Mouse (Mus musculus) cerebellum, postnatal 25 days (tissue): ENCODE measurements around the gene Jmjd1c.
A peak's percentile ranks its signal among the peaks of the same experiment; 100 is the strongest.

Experiments
- DNase-seq, 2 experiments: peaks; one replicate each; pipeline ENCODE4 v3.0.0; 2021; ENCODE audit warnings: mixed read lengths in 2 of 2

The Jmjd1c gene

DNA sequence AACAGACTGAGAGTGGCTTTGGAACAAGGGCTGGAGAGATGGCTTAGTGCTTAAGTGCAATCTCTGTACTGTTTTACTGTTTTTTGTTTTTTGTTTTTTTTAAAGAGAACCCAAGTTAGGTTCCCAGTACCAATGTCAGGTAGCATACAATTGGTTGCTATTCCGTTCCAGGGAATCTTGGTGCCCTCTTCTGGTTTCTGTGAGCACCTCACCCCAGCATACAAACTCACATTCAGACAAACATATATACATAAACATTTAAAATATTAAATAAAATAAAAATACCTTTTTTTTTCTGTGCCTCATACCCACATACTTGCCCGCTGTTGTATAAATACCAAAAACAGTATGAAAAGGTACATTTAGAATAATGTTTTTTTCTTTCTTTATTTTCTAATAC lies 38.4 kb downstream of the Jmjd1c start:
- no peak for DNase-seq

DNA sequence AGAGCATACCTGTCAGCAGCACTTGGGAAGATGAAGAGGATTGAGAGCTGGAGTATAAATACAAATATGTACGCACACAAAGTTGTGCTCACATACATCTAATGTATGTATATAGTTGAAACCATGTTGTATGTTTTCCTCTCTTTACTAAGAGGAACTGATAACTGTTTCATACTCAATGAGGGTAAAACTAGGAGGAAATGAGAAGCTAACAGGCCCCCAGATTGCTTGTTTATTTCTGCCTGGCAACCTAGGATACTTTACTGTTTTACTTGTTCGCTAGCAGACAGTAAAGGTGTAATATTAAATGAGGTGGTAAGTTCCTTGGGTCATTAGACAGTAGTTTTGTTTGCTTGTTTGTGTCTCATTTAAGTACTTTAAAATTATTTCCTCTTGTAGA lies 41.5 kb downstream of the Jmjd1c start:
- DNase-seq = no peak

DNA sequence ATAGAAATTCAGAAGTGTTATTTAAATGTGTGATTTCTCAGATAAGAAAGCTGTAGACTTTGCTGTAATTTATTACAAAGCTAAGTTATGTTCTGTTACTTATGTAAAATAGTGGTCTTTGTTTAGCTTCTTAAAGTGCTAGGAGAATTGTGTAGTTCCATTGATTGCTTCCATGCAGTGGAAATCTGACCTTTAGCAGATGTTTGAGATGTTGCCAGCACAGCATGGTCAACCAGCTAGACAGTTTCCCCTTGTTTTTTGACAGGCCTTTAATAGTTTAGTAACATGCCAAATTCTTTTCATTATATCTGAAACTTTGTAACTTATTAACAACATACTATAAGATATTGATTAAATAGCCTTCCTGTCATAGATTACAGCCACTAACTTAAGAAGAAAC lies 47.7 kb downstream of the Jmjd1c start:
- DNase-seq = no peak

DNA sequence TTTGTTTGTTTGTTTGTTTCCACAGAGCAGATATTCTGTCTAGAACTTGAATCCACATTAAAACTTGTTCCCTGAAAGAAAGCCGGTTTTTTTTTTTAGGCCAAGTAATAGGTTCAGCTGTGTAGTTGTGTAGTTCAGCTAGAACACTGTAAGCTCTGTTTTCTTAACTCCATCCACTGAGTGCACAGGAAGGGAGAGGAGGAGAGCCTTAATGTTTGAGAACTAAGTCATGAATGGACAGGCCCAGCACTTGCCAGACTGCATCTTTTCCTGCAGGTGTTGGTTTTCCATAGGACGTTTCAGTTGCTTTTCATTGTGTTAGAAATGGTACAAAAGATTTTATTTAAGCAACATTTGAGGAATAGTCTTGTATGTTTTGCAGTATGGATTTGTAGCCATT lies 48.3 kb downstream of the Jmjd1c start:
- no peak for DNase-seq

DNA sequence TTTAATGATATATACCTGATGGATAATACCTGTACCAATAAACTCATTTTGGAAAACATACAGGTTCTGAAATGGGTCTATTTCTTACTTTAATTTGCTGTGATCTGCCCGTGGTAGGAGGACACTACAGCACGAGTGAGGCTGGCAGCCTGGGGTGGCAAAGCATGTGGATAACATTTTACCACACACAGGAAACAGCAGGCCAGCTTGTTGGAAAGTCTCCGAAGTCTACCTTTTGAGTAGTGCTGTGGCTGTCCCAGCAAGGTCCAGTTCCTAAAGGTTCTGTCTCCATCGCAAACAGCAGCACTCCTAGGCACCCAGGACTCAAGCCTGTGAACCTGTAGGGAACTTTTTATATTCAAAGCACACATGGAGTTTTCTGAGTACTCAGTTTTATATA lies 49.7 kb downstream of the Jmjd1c start:
- DNase-seq = no peak

DNA sequence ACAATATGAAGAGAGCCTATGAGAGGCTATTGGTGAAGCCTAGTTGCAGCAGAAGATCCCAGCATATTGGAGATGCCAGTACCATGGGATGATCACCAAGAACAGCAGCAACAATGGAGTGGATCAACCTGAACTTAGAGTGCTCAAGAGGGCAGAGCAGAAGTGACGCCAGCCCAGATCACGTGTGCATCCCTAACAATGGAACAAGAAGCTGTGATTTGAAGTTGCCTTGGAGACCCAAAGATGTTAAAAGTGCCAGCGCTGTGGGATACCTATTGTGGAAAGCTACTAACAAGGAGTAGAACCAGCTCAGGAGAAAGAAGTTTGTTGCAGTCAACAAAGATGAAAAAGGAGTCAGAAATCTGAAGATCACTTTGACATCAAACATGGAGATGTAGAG lies 55.8 kb downstream of the Jmjd1c start:
- no peak for DNase-seq

DNA sequence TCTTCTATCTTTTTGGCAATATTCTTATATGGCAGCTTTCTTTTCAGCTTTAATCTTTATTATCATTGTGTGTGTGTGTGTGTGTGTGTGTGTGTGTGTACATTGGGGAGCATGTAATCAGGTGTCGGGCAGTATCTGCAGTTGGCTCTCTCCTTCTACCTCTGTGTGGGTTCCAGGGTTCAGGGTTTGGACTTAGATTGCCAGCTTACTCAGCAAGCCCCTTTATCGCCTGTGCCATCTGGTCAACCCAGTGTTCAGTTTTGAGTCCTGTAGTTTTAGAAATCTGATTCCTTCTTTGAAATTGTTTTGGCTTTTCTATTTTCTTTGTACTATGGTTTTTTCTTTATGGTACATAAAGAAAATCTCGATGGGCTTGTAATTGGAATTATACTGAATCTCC lies 58.7 kb downstream of the Jmjd1c start:
- DNase-seq = peak in 1 of 2 experiments; percentile 42

DNA sequence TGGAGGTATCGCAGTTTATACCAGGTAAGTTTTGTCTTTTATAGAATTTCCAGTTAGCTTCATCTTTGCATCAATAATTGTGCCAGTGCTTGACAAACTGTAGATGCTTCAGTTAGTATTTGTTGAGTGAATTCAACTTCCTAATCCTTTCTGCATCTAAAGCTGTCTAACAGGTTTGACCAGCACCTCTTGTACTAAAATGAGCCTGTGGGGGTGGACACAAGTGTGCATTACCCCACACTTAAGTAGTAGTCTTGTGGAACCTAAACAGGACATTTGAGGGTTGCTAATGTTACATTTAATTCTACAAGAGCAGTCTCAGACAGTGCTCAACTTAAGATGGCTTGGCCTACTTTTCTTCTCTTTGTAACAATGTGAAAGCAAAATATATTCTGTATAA lies 78.1 kb downstream of the Jmjd1c start:
- no peak for DNase-seq

DNA sequence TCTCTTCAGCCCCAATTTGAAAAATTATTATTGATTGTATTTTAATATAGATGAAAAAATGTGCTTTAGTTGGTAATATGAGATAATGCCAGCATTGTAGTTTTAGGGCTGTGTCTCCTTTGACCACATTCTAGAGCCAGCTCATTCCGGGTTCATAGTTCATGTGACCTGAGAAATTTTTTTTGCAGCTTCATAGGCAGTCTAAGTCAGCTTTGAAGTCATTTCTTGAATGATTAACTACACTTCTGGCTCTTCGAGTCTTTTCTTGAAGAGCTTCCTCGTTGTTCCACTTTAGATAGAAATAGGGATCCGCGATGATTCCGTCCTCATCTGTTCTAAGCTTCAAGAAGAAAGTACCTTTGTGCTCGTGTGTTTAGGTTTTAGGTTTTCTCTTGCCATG lies 80.1 kb downstream of the Jmjd1c start:
- no peak for DNase-seq

DNA sequence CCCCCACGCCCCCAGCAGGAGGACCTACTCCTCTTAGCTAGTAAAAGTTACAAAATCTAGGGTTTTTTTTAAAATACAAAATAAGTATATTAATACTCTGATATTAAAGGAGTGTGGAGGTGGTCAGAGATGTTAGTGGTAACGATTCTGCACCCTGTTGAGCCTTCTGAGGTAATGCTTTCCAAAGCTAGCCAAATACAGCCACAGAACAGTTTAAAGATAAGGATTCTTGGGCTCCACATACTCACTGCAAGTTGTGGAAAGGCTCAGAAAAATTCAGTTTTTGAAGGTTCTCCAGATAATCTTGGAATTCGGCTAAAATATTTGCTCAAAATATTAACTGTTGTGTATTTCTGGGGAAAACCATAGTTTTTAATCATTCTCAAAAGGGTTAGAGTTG lies 81.0 kb downstream of the Jmjd1c start:
- no peak for DNase-seq

DNA sequence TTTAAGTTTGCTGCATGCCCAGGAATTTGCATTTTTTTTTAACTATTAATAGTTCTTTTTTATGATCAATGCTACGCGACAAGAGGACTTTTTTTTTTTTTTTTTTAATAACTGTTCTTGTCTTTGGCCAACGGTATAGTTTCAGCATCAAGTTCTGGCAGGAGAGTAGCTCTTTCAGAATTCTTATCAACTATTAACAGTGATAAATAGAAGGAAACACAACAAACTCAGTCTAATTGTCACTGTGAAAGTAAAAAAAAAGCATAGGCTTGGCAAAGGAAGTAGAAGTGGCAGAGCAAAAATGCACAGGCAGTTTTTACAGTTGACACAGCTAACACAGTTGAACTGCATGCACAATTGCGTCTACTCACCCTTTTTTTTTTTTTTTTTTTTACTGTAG lies 81.5 kb downstream of the Jmjd1c start:
- no peak for DNase-seq

DNA sequence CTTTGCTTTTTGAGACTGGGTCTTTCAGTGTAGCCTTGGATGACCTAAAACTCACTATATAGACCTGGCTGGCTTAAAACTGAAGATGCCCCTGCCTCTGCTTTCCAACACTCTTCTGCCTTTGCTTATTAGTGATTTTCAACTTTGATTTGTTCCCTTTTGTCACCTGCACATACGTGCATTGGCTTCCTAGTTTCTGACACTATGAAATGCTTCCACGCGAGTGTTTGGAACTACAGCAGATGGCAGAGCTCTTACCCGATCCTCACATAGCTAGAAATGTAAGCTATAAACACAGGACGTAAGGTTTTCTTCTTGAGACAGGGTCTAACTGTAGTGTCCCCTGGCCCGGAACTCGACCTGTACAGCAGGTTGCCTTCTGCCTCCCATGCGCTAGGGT lies 84.1 kb downstream of the Jmjd1c start:
- DNase-seq = no peak

DNA sequence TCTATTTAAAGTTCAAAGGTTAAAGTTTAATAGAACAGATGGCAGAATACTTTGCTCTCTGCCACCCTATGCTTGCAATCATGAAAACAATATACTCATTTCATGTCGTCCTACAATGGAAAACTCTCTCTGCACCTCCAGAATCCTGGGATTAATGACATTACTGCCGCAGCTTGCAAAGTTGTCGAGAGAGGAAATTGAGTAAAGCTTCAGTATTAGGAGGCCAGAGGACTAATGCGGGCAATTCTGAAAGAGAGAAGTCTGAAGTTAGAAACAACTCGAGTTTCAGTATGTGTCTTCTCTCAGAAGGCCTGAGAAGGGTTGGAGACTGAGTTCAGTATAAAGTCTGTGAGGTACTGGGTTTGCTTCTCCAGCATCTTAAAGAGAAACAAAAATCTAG lies 84.9 kb downstream of the Jmjd1c start:
- DNase-seq = no peak

DNA sequence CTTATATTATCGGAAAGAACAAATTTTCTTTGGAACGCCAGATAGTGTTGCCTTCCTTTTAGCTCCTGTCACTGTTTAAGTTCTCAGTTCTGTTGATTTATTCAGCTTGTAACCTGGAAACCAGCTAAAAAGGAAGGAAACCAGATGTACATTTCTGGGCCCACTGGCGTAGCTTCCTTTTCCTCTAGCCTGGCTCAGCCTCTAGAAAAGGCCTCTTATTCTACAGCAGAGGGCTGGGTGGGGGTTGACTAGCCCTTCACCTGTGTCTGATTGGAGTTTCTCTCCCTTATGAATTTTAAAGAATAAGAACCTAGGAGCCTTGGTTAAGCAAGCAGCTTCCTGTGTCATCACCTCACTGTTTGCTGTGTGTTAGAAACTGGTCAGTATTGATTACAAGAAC lies 86.7 kb downstream of the Jmjd1c start:
- DNase-seq = no peak

DNA sequence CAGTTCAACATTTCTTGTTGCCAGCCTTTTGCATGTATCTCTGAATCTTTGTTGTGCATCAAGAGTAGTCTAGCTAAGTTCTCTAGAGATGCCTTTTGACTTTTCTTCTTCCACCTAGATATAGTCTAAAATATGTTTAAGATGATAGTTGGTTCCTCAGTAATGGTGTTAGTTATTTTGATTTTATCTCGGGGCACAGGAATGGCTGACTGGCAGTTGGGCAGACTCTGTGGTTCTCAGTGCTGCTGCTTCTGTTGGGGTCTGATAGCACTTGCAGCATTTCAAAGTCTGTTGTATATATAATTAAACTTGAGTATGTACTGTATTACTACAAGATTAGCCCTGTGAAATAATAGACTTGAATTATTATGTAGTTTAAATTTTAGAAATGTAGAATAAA lies 87.2 kb downstream of the Jmjd1c start:
- DNase-seq = no peak

DNA sequence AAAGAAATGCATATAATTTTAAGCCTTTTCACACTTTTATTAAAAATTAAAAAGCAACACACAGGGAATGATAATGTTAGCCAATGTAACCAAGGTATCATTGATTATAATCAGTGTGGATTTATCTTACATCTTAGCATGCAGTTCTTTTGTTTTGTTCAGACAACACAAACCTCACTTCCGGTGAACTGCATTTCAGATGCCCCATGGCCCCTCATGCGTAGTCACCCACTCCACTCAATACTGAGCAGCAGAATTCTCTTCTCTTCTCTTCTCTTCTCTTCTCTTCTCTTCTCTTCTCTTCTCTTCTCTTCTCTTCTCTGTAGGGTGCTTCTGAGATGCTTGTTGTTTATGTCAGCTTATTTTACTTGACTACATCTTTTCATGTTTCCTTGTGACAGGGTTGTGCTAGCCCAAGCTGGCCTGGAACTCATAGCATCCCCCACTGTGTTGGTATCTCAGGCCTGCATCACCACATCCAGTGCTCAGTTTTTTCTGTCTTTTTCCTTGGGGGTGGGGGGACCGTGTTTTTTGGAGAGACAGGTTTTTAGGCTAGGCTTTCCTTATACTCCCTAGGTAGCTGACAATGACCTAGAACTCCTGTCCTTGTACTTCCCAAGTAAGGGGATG lies 88.6 kb downstream of the Jmjd1c start:
- peak in 1 of 2 experiments; percentile 22 for DNase-seq

DNA sequence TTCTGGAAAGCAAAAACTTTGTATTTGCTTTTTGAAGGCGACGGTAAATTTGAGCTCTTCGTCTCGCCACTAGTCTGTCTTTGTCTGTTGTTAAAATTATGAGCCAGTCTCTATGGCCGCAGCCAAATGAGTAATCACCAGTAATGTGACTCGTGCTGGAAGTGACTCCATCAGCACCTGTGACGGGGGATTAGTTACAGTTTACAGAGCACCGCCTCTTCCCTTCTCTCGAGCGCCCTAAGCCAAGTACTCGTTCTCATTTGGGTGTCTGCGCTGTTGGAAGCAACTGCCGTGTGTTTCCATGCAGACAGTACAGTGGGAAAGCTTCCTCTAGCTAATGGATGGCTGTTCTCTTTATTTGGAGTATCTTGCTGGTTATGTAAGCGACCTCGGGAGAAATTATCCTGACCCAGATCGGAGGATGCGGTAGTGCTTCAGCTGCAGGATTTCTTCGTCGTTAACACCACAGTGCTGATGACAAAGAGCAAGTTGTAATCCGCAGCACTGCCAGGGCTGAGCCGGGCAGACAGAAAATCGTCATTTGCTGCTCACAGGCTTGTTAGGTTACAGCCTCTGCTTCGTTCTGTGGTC lies 89.7 kb downstream of the Jmjd1c start:
- peak; percentile 81 to 85 for DNase-seq

DNA sequence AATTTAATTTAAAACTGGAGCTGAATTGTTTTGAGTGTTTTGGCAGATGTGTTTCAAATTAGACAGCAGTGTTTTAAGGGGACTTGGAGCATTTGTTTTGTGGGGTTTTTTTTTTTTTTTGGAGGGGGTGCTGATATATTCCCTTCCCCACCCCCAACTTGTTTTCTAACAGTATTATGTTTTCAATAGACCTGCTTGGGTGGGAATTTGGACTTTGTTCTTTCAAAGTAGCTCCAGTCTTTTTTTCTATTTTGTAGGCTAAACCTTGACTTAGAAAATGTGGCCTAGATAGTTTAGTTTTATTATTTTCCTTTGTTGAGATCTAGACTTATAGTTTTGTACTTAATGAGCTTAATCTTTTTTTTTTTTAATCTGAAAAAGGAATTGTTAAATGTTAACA lies 90.6 kb downstream of the Jmjd1c start:
- DNase-seq = no peak

DNA sequence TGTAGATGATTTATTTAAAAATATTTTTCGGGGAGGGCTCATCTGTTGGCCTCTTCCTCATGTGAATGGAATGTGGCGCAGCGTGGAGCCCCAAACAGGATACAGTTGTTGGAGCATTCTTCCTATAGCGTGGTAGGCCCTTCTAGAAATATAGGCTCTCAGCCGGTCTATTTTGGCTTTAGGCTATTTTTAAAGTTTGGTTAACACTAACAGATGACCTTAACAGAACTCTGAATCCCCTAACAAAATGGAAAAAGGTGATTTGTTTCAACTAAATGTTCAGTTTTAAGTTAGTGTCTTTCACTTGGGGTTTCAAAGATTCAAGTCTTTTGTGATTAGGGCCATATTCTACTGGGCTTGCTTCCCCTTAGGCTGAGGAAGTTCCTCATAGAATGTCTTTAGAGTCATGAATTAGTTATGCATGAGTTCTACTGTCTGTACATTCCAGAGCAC lies 91.1 kb downstream of the Jmjd1c start:
- no peak for DNase-seq

DNA sequence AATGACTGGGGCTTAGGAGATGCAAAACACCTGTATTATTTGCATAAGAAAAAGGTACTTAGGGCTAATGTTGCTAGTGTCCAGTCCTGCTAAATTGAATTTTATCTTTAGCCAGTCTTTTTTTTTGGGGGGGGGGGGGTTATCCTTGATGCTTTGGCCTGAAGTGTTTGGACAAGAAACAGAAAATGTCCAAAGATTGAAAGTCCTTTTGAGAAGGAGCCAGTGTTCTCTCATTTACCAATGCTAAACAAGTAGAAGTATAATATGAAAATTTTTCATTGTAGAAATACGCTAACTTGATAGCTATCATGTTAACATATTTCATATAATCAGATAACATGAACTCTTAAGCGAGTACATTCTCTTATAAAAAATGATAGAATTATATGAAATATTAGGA lies 92.0 kb downstream of the Jmjd1c start:
- DNase-seq = no peak

DNA sequence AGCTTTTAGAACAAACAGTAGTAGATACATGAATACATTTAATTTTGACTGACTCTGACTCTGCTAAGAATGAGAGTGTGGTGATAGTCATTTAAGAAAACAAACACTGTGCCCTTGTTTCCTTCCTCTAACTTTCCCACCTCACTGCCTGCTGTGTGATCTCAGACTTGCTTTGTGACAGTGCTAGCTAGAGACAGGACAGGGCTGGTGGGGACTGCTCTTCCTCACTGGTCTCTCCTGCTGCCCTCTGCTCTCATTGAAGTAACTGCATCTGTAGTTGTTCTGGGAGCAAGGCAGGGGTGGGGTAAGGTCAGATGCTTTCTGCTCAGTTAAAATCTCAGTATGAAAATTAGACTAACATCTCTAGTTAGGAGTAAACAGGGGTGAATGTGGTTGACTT lies 93.1 kb downstream of the Jmjd1c start:
- DNase-seq = no peak

DNA sequence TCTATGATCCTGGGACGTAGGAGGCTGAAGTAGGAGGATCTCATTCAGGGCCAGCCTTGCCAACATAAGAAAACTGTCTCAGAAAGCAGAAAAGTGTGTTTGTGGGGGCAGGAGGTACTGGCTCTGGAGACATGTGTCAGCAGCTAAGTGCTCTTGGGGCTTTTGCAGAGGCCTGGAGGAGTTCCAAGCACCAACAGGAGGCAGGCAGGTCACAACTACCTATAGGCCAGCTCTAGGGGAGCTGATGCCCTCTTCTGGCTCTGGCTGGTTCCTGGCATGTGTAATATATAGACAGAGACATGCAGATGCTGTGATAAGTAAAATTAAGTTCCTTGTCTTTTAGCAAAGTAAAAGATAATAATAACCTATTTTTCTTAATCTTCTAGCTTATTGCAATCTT lies 94.3 kb downstream of the Jmjd1c start:
- DNase-seq = peak; percentile 60 to 77

DNA sequence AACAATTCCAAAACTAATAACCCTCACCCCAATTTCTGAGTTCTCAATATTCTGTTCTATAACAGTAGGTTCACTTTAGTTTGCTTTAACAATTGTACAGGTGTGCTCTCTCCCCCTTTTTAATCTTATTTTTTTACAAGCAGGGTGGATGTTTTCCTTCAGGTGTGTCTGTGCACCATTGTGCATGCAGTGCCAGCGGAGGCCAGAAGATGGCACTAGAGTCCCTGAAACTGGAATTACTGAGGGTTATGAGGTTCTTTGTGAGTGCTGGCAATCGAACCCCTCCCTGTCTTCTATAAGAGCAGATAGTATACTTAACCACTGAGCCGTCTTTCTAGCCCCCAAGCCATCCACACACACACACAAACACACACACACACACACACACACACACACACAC lies 96.4 kb downstream of the Jmjd1c start:
- DNase-seq = peak in 1 of 2 experiments; percentile 46

DNA sequence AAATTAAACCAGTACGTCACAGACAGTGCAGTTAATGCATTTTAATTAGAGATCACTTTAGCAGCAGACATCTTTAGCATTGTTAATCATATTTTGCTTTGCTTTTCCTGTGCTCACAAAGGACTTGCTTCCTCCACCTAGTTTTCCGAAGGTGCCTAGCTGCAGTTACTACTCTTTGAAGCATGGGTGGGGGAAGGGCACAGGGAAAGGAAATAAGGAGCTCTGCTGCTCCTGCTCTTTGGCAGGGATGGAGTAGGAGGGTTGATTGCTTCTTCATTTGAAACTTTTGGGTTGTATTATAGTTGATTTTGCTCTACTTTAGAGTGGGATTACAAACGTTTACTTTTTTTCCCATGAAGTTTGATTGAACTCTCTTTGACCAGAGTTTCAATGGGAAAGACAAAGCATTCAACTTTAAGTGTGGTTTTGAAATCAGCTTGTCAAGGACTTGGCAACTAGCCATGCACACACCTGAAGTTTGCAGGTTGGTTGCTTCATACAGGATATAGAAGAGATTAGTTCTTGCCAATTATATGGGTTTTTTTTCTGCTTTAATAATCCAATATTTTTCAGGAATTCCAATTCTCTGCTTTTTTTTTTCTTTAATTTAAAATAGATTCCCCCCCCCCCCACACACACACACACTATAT lies 97.2 kb downstream of the Jmjd1c start:
- DNase-seq = no peak

DNA sequence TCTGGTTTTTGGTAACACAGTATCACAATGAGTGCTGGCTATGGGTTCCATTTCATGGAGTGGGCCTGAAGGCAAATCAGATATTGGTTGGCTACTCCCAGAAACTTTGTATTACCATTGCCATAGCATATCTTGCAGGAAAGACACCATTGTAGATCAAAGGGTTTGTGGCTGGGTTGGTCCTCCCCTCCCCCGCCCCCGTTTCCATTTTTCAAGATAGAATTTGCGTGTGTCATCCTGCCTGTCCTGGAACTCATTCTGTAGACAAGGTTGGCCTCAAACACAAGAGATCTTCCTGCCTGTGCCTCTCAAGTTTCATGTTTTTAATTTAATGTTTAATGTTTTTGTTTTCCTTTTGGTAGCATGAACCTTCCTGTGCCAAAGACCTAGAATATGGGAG lies 98.1 kb downstream of the Jmjd1c start:
- DNase-seq = no peak
